Comparison of ENCODE assay signal across 1 mouse cellular context in genomic region chr3:37257776-37258175, GRCm38 (mm10).
TF ChIP-seq lines count a peak whose summit lies in the region.

No protein-coding gene starts in this region.

TF ChIP-seq in CH12.LX, 34 proteins besides CTCF, POLR2A, EP300 and RAD21 (continued from another document):
- no peak for TF ChIP-seq POLR2AphosphoS2 (IDR thresholded peaks at IDR 0.05; ENCODE audit: low read depth, low read length)
- TF ChIP-seq NELFE (IDR thresholded peaks at IDR 0.05; ENCODE audit: low read depth, low read length): 0 out of 2 replicates have a peak, but pooled peaks have one; percentile 20
- TF ChIP-seq NRF1 (IDR thresholded peaks at IDR 0.05; ENCODE audit: low read depth, low read length): no peak
- TF ChIP-seq MAX (IDR thresholded peaks at IDR 0.05; ENCODE audit: low read length): 0 out of 2 replicates have a peak, but pooled peaks have one; percentile 10
- no peak for TF ChIP-seq TBP (conservative IDR thresholded peaks at IDR 0.05; ENCODE audit: low read depth, low read length)
- peak; percentile 76 for TF ChIP-seq MAFK (IDR thresholded peaks at IDR 0.05; ENCODE audit: insufficient replicate concordance, low read length)
- no peak for TF ChIP-seq KAT2A (IDR thresholded peaks at IDR 0.05; ENCODE audit: insufficient replicate concordance, low read length)
- TF ChIP-seq MYC (IDR thresholded peaks at IDR 0.05; ENCODE audit: low read depth, low read length): no peak
